Mouse (Mus musculus): ENCODE data around the gene Hirip3.
A peak's percentile ranks its signal among the peaks of the same experiment; 100 is the strongest.

The Hirip3 gene

DNA sequence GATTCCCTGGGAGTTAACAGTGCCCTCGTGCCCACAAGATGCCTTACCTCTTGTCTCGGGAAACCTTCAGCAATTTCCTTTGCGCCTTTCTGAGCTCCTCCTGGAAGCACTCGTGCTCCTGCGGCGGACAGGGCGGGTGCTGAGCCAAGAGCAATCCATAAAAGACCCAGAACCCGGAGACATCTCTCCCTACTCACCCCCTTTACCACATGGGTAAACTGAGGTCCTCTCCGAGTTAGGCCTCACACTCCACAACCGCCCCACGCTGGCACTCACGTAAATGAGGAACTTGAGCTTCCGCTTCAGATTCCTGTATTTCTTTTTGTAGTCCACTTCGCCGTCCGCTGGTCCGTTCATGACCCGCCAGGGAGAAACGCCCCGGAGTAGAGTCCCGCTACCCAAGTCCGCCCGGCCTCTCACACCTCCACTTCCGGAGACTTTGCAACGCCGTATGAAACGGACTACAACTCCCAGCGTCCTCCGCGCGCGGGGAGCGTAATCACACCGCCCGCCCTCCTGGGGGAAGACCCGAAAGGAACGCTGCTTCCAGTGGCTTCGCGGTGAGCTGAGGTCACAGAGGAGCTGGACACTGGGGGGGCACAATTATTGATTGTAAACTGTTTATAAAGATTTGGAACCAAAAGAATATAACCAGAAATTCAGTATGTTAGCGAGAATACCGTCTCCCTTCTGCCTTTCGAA lies at the start of gene Hirip3:
Gene Hirip3, plus strand, starts transcription at position 544 of the 702 bp plus-strand sequence.
- DNase-seq = peak; percentile 97

GRCm38 (mm10) chr7:126815726-126816222 lies 46.0 kb upstream of the Hirip3 start:
- no peak for DNase-seq

GRCm38 (mm10) chr7:126816494-126816893 lies 45.3 kb upstream of the Hirip3 start:
- no peak for DNase-seq

DNA sequence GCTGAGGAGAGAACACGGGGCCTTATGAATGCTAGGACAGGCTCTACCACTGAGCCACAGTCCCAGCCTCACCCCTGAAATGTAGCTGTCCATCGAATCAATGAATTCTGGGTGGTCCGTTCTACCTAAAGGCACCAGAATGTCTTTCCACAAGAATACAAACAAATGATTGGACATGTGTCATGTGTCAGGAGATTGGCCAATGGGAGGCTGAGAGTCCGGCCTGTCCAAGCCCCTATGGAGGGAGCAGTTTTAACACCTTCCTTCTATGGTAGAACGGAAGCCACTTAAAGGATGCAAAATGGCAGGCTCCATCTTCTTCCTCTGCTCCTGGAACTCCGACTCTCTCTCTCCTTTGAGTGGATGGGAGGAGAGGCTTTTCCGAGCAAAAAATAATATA lies 44.2 kb upstream of the Hirip3 start:
- DNase-seq = no peak

DNA sequence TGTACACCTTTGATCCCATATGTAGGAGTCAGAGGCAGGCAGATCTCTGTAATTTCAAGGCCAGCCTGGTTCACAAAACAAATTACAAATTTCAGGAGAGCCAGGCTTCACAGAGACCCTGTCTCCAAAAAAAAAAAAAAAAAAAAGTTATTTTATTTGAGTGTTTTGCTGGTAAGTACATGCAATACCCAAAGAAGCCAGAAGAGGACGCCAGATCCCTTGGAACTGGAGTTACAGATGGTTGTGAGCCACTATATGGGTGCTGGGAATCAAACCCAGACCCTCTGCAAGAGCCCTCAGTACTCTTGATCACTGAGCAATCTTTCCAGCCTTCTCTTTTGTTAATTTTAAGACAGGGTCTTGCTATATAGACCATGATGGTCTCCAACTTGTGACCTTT lies 43.0 kb upstream of the Hirip3 start:
- no peak for DNase-seq

DNA sequence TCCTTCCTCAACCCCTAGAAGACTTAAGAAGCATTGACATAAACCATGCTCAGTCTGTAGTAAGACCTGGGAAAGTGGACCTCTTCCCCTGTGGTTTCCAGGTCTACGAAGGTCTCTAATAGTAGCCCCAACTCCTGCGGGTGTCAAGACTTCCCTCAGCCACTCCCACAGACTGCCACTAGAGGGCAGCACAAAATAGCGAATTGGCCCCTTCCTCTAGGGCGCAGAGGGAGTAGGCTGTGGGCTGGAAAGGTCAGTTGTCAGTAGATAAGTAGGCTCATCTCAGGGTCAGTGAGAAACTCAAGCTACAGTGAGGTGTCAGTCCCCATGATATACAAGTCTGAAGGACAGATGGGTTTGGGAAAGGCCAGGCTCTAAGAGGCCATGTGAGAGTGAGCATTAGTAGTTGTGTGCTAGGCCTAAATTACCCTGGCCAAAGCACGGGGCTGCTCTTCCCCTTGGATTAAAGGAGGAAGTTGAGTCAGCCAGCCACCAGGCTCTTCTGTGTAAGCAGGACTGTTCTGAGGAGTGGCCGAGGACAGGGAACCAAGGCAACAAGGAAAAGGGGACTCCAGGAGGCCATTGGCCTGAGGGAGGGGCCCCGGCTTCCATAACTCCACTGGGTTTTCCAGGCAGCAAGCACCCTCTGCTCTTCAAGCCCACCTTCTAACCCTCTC lies 39.8 kb upstream of the Hirip3 start:
- DNase-seq = peak; percentile 88

GRCm38 (mm10) chr7:126822741-126823140 lies 39.0 kb upstream of the Hirip3 start:
- DNase-seq = no peak

DNA sequence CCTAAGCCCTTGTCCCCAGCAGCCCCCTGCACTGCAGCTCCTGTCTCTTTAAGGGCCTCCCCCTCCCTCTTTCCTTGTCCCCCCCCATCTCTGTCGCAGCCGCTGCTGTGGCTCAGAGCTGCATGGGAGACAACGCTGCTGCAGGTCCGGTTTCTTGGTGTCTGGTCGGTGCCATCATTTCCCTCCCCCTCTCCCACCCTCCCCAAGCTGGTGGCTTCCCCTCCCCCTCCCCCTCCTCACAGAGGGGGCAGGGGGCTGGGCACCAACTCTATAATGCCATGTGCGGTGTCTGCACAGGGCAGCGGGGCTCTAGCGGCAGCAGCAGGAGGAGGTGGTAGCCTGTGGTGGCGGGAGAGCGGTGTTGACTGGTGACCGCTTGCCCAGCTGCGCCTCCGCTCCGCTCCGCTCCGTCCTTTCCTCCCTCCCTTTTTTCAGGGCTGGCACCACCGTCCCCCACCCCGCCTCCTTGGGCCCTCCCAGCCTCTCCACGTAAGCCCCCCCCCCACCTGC lies 38.5 kb upstream of the Hirip3 start:
- peak in 1 of 2 experiments; percentile 33 for DNase-seq

- no peak for DNase-seq
Observed at GRCm38 (mm10) chr7:126823940-126824339, 37.8 kb upstream of the Hirip3 start.

DNA sequence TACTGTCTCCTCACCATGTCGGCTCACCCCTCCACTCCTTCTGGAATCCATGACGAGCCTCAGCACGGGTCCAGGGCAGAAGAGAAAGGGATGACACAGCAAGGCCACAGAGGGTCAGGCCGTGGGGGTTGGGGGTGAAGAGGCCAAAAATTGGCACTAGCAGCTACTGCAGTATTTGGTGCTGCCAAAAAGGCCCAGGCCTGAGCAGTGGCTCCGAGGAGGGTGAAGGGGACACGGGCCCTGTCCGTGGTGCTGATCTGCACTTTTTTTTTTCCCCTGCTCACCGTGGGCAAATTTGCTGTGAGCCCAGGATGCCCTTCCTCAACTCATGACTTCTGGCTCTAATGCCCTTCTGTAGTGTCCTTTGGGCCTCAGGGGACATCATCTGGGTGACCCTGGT lies 36.4 kb upstream of the Hirip3 start:
- DNase-seq = peak; percentile 67 to 70

GRCm38 (mm10) chr7:126825952-126826351 lies 35.8 kb upstream of the Hirip3 start:
- DNase-seq = no peak

- DNase-seq = no peak
Observed at GRCm38 (mm10) chr7:126831539-126831938, 30.2 kb upstream of the Hirip3 start, which contains the start of gene 4930451I11Rik. Gene 4930451I11Rik, minus strand, starts transcription at chr7:126831639.

GRCm38 (mm10) chr7:126832036-126832598 lies 29.7 kb upstream of the Hirip3 start:
- peak; percentile 87 to 91 for DNase-seq

DNA sequence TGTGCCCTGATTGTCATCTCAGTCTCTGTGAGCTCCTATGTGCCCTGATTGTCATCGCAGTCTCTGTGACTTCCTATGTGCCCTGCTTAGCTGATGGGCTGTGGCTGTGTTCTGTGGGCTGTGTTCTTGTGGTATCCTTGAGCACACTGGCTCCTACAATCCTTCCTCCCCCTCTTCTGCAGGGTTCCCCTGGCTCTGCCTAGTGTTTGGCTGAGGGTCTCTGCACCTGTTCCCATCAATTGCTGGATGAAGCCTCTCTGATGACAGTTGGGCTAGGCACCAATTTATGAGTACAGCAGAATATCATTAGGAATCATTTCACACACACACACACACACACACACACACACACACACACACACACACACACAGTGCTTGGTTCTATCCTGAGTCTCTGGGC lies 28.5 kb upstream of the Hirip3 start:
- DNase-seq = no peak

- no peak for DNase-seq
Observed at GRCm38 (mm10) chr7:126843276-126843675, 18.5 kb upstream of the Hirip3 start.

GRCm38 (mm10) chr7:126845516-126845915 lies 16.3 kb upstream of the Hirip3 start:
- no peak for DNase-seq

GRCm38 (mm10) chr7:126847116-126847420 lies 14.7 kb upstream of the Hirip3 start, which contains the start of gene Doc2a:
Gene Doc2a, plus strand, starts transcription at chr7:126847416.
- no peak for DNase-seq

DNA sequence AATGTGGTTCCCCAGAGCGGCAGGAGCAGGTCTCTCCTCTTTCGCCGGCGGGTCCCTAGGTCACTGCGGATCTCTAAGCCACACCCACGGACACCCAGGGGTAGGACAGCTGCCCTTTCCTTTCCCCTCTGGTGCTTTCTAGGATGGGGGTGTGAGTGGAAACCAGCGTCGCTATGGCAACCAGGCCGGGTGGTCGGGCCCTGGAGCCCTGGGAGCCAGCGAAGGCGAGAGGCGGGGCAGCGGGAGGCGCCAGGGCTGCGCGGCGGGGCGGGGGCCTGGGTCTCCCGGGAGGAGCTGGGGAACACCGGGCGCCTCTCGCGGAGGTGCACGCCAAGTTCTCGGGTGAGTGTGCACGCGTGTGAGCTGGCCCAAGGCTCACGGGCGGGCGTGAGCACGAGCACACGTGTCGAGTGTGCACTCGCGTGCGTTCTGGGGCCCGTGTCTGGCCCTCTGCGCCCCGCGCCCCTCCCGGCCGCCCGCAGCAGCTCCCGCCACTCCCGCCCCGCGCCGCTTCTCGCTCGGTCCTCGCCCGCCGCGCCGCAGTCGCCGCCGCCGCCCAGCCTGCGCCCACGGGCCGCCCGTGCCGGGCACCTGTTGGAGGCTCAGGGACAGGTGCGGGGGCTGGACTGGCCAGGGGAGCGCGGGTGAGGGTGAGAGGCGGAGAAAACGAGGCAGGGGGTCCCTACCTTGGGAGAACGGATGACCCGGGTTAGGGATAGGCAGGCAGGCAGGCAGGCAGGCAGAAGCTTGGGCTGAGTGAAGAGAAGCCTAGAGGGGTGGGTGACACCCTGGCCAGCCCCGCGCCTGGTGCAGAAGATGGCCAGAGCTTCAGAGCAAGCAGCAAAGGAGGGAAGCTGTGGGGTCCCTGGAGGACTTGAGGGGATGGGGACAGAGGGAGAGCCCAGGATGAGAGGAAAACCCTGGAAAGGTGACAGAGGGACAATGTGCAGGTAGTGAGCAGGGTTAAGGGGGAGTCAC lies 14.1 kb upstream of the Hirip3 start:
- peak; percentile 62 to 74 for DNase-seq

DNA sequence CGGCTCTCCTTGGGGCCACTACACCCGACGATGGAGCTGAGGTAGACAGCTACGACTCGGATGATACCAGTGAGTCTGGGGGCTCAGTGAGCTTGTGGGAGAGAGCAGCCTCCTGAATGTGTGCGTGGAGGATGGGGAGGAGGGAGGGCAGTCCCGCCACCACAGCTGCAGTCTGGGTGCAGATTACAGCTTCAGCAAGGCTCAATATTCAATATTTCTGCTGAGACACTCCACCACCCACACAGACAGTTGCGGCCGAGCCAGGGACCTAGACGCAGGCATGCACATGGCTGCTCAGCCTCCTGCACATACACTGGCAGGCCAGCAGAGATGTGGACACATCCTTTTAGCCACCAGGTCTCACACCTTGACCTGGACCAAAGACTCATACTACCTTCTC lies 13.0 kb upstream of the Hirip3 start:
- no peak for DNase-seq

GRCm38 (mm10) chr7:126850161-126850560 lies 11.6 kb upstream of the Hirip3 start:
- no peak for DNase-seq

DNA sequence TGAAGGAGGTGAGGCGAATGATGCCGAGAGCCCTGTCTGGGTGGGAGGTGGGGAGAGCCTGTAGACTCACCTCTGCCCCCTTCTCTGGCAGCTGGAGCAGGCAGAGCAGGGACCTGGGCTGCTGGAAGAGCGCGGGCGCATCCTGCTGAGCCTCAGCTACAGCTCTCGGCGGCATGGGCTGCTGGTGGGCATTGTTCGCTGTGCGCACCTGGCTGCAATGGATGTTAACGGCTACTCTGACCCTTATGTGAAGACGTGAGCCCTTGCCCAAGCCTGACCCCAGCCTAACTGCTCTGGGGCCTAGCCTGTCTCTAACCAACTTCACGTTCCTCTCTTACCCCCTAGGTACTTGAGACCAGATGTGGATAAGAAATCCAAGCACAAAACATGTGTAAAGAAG lies 10.6 kb upstream of the Hirip3 start:
- no peak for DNase-seq

DNA sequence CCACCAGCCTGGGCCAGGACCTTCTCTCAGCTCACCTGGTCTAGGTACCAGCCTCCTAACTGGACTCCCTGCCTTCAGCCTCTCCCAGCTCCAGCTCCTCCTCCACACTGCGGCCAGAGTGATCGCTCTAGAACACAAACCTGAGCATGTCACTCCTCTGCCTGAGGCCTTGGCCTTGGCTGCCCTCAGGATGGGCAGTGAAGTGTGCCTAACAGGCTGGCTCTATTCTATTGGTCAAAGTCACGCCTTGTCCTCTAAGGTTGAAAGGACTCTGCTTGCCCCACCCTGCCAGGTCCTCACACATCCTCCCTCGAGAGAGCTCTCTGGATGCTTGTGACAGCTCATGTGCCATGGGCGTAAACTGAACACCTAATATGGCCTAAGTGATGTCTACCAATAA lies 8.3 kb upstream of the Hirip3 start:
- DNase-seq = peak; percentile 31 to 62

DNA sequence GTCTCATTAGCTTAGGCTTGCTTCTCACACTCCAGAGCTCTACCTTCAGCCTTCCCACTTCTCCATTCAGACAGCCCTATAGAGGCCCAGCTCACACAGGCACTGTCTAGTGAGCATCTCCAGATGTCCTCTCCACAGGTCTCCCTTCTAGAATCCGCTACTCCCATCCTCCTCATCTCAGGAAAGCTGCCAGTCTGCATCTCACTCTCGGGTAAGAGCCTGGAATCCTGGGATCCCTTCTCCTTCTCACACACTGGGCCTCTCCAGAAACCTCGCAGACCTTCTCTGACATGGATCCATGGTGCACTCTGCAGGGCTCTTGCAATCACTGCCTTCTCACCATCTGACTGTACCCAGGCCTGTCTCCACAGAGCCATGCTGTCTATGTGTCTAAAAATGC lies 6.1 kb upstream of the Hirip3 start:
- no peak for DNase-seq

All from kidney, postnatal 4 days (tissue).